Mouse (Mus musculus) heart, embryonic 15.5 days (tissue): ENCODE results near the gene Htr1f. TPM values are rescaled to one million over a fixed set of nuclear protein-coding genes. Genes with fewer than 3 reads are reported as not detected.

Experiments used
- ATAC-seq: fragments of 200-750 bp; cut with Nextera tagmentation; replicated peaks from 2 replicates; pipeline ENCODE4 v1.8.0; 2017; ENCODE audit warnings: low read depth, moderate TSS enrichment; ENCODE audit not compliant: insufficient number of reproducible peaks, insufficient read depth, low FRiP score
- H3K27ac ChIP-seq: fragments of 300-500 bp; sonication (generic); 2 replicates; pipeline ENCODE4 v1.5.1; 2015; ENCODE audit warnings: mild to moderate bottlenecking, inconsistent platforms
- H3K27me3 ChIP-seq: fragments of 300-500 bp; sonication (generic); 2 replicates; pipeline ENCODE4 v1.6.1; 2015; ENCODE audit warnings: inconsistent platforms
- H3K36me3 ChIP-seq: fragments of 300-500 bp; sonication (generic); 2 replicates; pipeline ENCODE4 v1.6.1; 2015; ENCODE audit warnings: mild to moderate bottlenecking, inconsistent platforms
- H3K4me1 ChIP-seq: fragments of 300-500 bp; sonication (generic); replicated peaks from 2 replicates; pipeline ENCODE4 v1.6.1; 2015; ENCODE audit warnings: inconsistent platforms
- H3K4me2 ChIP-seq: fragments of 300-500 bp; sonication (generic); 2 replicates; pipeline ENCODE4 v1.6.1; 2015; ENCODE audit warnings: inconsistent platforms, mild to moderate bottlenecking, moderate library complexity
- H3K4me3 ChIP-seq: fragments of 300-500 bp; sonication (generic); 2 replicates; pipeline ENCODE4 v1.5.1; 2015; ENCODE audit warnings: mild to moderate bottlenecking, inconsistent platforms
- H3K9ac ChIP-seq: fragments of 300-500 bp; sonication (generic); 2 replicates; pipeline ENCODE4 v1.6.1; 2015; ENCODE audit warnings: mild to moderate bottlenecking, inconsistent platforms
- H3K9me3 ChIP-seq: fragments of 300-500 bp; sonication (generic); replicated peaks from 2 replicates; pipeline ENCODE4 v1.6.1; 2016; ENCODE audit warnings: inconsistent platforms
- WGBS: fragments of 180-500 bp; shearing (Covaris S2); methylation state at CpG from one replicate; pipeline ENCODE4 v1.1.7; 2015; ENCODE audit warnings: mixed read lengths; 5-methylcytosine and 5-hydroxymethylcytosine counted together
- polyA plus RNA-seq: library from polyadenylated mRNA; unstranded; fragments of >200 nt; fragmentation: Nextera tagmentation; extraction: Ambion mirVana; gene quantifications from 2 replicates; pipeline ENCODE4 v1.2.1, GENCODE M21; 2015

Gene Htr1f
- polyA plus RNA-seq, 1 experiment from 2014 or later, result not detected

DNA sequence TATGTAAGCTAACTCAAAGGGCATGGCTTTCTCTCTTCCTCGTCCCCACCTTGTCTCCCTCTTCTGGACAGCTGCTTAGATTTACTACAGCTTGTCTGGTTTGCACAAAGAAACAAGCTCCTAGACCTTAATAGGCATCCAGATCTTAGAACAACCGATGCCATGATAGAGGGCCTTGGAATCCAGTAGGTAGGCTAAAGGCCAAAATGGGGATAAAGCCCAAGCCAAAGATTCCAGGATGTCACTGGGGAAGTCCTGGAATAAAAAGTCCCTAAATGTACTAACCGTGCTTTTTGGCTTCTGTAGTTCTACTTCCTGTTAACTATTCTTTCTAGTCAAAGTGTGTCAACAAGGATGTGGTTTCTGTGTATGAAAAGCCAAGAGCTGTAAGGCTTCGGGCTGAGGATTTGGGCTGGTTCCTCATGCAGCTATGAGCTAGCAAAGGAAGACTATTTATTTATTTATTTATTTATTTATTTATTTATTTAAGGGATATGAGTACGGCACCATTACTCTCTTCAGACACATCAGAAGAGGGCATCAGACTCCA lies 163.9 kb downstream of the Htr1f start:
- Histone ChIP-seq H3K27ac (no peak overlapping the region), H3K4me1 (no peaks in the 10 kb centered on the region), H3K9me3 (no peaks in the 10 kb centered on the region), H3K9ac (no peak overlapping the region), H3K4me3 (no peak overlapping the region), H3K36me3 (no peaks in the 10 kb centered on the region), H3K4me2 (no peak overlapping the region), H3K27me3 (no peaks in the 10 kb centered on the region)
- WGBS, result 71% methylated on average over 5 of the region's 5 CpGs
- no peak for ATAC-seq

DNA sequence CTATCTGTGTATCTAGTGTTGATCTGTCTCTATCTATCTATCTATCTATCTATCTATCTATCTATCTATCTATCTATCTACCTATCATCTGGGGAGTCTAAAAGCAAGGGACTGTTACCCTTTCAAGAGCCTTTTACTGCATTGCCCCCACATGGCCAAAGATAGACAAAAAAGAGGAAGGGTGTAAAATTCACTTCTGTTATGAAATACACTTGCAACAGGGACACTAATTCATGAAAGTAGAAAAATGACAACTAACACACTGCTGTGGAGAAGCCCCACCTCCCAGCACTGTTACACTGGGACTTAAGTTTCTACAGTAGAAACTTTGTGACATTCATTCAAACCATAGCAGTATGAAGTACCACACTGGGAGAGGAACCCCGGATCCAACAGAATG lies 170.9 kb downstream of the Htr1f start:
- no peak for ATAC-seq
- H3K36me3 ChIP-seq, result no peaks in the 10 kb centered on the region
- H3K9ac ChIP-seq, result no peak overlapping the region
- H3K4me1 ChIP-seq, result no peaks in the 10 kb centered on the region
- H3K27ac ChIP-seq, result no peak overlapping the region
- H3K4me2 ChIP-seq, result no peak overlapping the region
- 93% methylated on average over 1 of the region's 1 CpGs for WGBS
- H3K27me3 ChIP-seq, result no peaks in the 10 kb centered on the region
- no peaks in the 10 kb centered on the region for H3K9me3 ChIP-seq
- H3K4me3 ChIP-seq, result no peak overlapping the region

DNA sequence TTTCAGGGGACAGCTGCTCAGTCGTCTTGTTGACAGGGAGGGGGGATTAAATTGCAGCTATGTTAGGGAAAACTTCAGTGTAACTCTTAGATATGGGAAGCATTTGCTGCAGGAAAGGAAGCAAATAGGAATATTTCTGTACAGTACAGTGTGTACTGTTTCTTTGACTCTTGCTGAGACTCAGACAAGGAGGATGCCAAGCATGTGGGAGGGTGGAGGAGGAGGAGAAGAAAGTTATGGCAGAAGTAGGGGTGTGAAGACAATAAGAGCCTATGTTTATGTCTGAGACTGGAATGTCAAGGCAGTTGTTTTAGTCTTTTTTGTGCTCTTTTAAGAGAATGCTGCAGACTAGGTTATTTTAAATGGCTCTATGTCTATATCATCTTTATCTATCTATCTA lies 171.6 kb downstream of the Htr1f start:
- no peaks in the 10 kb centered on the region for H3K4me1 ChIP-seq
- no peak overlapping the region for H3K4me2 ChIP-seq
- no peak overlapping the region for H3K4me3 ChIP-seq
- H3K27ac ChIP-seq, result no peak overlapping the region
- ATAC-seq, result no peak
- no peaks in the 10 kb centered on the region for H3K36me3 ChIP-seq
- 49% methylated on average over 1 of the region's 1 CpGs for WGBS
- no peaks in the 10 kb centered on the region for H3K9me3 ChIP-seq
- H3K27me3 ChIP-seq, result no peaks in the 10 kb centered on the region
- no peak overlapping the region for H3K9ac ChIP-seq

DNA sequence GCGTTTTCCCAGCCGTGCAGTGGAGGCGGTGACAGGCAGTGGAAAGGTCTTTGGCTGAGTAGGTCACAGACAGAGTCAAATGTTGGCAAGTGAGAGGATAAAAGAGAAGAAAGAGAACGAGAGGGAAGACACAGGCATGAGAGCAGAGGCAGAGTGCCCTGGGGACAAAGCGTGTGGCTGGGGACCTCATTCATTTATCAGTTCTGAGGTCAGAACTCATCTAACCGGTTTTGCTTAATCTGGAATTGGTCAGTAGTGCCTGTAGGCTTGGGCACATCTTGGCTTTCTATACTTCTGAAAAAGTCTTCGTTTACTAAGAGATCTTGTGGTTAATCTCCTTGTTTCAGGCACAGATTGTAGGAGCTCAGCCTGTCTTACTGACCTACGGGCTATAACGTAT lies 182.2 kb downstream of the Htr1f start:
- Histone ChIP-seq H3K4me1 (peaks cover 5% of the 10 kb centered on the region), H3K27me3 (no peaks in the 10 kb centered on the region), H3K36me3 (no peaks in the 10 kb centered on the region), H3K4me2 (no peak overlapping the region), H3K9ac (no peak overlapping the region), H3K9me3 (no peaks in the 10 kb centered on the region), H3K4me3 (no peak overlapping the region), H3K27ac (no peak overlapping the region)
- no peak for ATAC-seq
- 32% methylated on average over 9 of the region's 9 CpGs for WGBS

DNA sequence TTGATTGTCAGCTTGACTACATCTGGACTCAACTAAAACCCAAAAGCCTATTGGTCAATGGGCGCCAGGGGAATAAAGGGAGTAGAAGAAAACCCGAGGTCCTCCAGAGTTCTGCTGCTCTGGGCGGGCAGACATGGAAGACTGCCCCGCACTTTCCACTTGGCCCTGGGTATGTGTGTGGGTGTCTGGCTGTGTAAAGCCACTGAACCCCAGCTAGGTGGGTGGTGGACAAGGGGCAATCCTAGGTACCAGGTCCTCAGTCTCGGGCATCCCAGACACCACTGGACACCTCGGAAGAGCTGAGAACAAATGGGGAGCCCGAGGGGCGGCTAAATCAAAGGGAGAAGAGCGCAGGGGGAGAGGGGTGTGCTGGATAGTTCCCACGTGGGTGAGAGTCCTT lies 196.9 kb downstream of the Htr1f start:
- Histone ChIP-seq H3K4me3 (no peak overlapping the region), H3K36me3 (no peaks in the 10 kb centered on the region), H3K27ac (no peak overlapping the region), H3K9ac (no peak overlapping the region), H3K27me3 (no peaks in the 10 kb centered on the region), H3K4me2 (no peak overlapping the region), H3K4me1 (no peaks in the 10 kb centered on the region), H3K9me3 (no peaks in the 10 kb centered on the region)
- ATAC-seq, result no peak
- WGBS, result 72% methylated on average over 10 of the region's 10 CpGs

DNA sequence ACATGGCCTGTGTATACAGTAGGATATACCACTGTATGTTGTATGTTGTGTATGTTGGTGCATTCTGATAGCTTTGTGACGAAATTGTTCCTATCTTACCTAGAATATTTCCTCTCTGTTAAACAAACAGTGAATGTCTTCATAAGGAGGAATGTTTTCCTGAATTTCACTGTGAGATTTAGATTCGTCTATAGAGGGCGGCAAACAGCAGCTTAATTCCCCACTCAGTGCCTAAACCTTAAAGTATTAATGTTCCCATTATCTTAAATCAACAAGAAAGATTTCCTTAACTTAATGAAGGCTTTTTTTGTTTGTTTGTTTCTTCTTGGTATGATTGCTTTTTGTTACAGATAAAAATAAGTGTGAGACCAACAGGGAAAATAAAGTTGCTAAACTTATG lies 198.5 kb downstream of the Htr1f start:
- WGBS, result 22% methylated on average over 3 of the region's 3 CpGs
- no peaks in the 10 kb centered on the region for H3K9me3 ChIP-seq
- no peaks in the 10 kb centered on the region for H3K27me3 ChIP-seq
- no peaks in the 10 kb centered on the region for H3K4me1 ChIP-seq
- no peak overlapping the region for H3K4me2 ChIP-seq
- no peaks in the 10 kb centered on the region for H3K36me3 ChIP-seq
- H3K4me3 ChIP-seq, result no peak overlapping the region
- no peak overlapping the region for H3K9ac ChIP-seq
- no peak overlapping the region for H3K27ac ChIP-seq
- ATAC-seq, result no peak

DNA sequence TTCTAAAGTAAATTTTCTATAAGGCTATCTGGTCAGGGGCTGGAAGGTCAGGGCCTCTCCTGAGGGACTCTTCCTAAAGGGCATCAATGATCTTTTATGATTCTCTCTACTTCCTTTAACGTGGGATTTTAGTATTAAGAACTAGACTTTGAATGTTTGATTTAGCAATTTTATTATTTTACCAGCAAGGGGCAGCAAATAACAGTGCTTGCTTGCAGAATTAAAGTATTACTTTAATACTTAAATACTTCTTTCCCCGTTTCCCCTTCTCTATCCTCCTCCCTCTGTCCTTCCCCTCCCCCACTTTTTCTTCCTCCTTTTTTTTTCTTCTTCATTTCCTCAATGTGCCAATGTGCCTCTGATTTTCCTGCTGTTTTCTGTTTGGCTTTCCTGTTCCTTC lies 202.3 kb downstream of the Htr1f start:
- Histone ChIP-seq H3K4me2 (no peak overlapping the region), H3K27ac (no peak overlapping the region), H3K9ac (no peak overlapping the region), H3K9me3 (no peaks in the 10 kb centered on the region), H3K36me3 (no peaks in the 10 kb centered on the region), H3K27me3 (no peaks in the 10 kb centered on the region), H3K4me3 (no peak overlapping the region), H3K4me1 (no peaks in the 10 kb centered on the region)
- 35% methylated on average over 2 of the region's 2 CpGs for WGBS
- ATAC-seq, result no peak

DNA sequence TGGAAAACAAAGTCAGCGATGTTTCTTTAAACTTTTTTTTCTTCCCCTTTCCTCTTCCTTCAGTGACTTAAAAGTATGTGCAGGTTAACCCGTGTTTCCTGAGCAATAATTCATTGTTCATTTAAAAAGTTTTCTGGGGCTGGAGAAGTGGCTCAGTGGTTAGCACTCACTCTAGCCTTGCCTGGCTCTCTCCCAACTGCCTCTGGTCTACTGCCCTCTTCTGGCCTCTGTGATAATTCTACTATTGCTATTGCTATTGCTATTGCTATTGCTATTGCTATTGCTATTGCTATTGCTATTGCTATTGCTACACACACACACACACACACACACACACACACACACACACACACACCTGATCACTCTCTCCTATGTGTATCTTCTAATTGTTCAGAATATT lies 206.6 kb downstream of the Htr1f start:
- Histone ChIP-seq H3K36me3 (no peaks in the 10 kb centered on the region), H3K9me3 (no peaks in the 10 kb centered on the region), H3K4me1 (no peaks in the 10 kb centered on the region), H3K27ac (no peak overlapping the region), H3K27me3 (no peaks in the 10 kb centered on the region), H3K9ac (no peak overlapping the region), H3K4me2 (no peak overlapping the region), H3K4me3 (no peak overlapping the region)
- 63% methylated on average over 2 of the region's 2 CpGs for WGBS
- no peak for ATAC-seq

DNA sequence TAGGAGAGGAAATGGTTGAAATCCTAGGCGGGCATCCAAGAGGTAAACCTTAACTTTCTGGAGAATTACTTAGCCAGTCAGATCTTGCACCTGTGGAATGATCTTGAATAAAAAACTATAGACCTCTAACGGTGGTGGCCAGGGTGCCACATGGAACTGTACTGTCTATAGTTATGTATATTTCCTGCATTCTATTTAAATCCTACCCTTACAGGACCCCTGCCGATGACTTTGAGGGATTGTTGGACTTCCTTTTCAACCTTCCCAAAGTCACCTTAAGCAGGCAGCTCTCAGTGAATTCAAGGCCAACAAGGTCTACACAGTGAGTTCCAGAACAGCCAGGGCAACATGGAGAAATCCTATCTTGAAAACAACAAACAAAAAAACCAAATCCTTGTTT lies 216.2 kb downstream of the Htr1f start:
- H3K4me1 ChIP-seq, result peaks cover 2% of the 10 kb centered on the region
- H3K36me3 ChIP-seq, result no peaks in the 10 kb centered on the region
- H3K9ac ChIP-seq, result no peak overlapping the region
- no peaks in the 10 kb centered on the region for H3K27me3 ChIP-seq
- H3K27ac ChIP-seq, result no peak overlapping the region
- no peak overlapping the region for H3K4me3 ChIP-seq
- ATAC-seq, result no peak
- 88% methylated on average over 3 of the region's 3 CpGs for WGBS
- no peak overlapping the region for H3K4me2 ChIP-seq
- H3K9me3 ChIP-seq, result 0 out of 2 replicates have a peak, but pooled peaks cover 4% of the 10 kb centered on the region

DNA sequence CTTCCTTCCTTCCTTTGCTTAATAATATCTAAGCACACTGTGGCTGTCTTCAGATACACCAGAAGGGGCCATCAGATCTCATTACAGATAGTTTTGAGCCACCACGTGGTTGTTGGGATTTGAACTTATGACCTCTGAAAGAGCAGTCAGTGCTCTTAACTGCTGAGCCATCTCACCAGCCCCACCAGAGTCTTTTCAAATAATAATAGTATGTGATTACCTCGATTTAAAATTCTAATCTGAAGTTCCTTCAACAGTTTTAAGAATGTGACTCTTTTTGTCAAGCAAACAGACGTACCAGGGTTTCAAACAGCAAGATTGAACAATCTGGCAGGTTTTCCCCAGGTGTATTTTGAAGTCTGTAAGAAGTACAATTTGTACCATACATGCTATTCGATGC lies 220.1 kb downstream of the Htr1f start:
- ATAC-seq, result no peak
- no peak overlapping the region for H3K27ac ChIP-seq
- no peak overlapping the region for H3K9ac ChIP-seq
- WGBS, result 50% methylated on average over 4 of the region's 4 CpGs
- H3K4me1 ChIP-seq, result peaks cover 10% of the 10 kb centered on the region
- H3K36me3 ChIP-seq, result no peaks in the 10 kb centered on the region
- H3K27me3 ChIP-seq, result no peaks in the 10 kb centered on the region
- no peak overlapping the region for H3K4me3 ChIP-seq
- 0 out of 2 replicates have a peak, but pooled peaks cover 4% of the 10 kb centered on the region for H3K9me3 ChIP-seq
- no peak overlapping the region for H3K4me2 ChIP-seq

DNA sequence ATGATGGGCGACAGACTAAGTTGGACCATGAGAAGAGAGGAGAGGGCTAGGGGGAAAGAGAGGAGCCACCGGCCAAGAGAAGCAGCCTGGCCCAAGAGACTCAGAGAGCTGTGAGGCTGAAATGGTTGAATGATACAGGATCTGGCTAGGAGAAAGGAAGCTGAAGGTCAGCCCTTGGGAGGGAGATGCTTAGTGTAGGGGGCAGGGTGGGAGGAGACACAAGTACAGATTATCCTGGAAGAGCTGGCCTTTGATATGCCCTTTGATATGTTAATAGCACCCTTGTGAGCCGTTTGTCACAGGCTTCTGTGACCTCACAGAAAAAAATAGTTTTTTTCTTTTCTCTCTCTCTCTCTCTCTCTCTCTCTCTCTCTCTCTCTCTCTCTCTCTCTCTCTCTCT lies 220.5 kb downstream of the Htr1f start:
- Histone ChIP-seq H3K36me3 (no peaks in the 10 kb centered on the region), H3K27ac (no peak overlapping the region), H3K4me3 (no peak overlapping the region), H3K27me3 (no peaks in the 10 kb centered on the region), H3K4me1 (peaks cover 10% of the 10 kb centered on the region), H3K9me3 (0 out of 2 replicates have a peak, but pooled peaks cover 4% of the 10 kb centered on the region), H3K9ac (no peak overlapping the region), H3K4me2 (no peak overlapping the region)
- no peak for ATAC-seq
- WGBS, result 36% methylated on average over 3 of the region's 3 CpGs

DNA sequence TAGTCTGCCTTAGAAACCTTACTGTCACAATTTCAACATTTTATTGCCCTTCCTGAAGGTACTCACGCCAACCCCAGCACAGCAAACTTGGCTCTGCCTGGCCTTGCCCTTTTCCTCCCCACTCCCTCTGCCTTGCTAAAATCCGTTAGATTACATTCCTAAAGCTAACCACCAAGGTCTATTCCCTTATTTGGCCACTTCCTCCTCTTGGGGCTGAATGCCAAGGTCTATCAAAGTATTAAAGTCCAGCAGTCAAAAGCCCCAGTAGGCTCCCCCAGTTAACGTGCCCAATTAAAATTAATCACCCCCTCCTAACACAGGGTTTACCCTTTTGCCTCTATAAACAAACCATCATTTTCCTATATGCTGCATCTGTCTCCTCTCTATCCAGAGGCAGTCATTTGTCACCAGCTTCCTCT lies 221.2 kb downstream of the Htr1f start:
- H3K4me1 ChIP-seq, result peaks cover 10% of the 10 kb centered on the region
- H3K27ac ChIP-seq, result no peak overlapping the region
- peak overlapping the region; percentile 18; the same call in 1 of the 2 replicates for H3K4me2 ChIP-seq
- 0 out of 2 replicates have a peak, but pooled peaks have one; percentile 22 for ATAC-seq
- no peak overlapping the region for H3K4me3 ChIP-seq
- H3K27me3 ChIP-seq, result no peaks in the 10 kb centered on the region
- H3K9me3 ChIP-seq, result 0 out of 2 replicates have a peak, but pooled peaks cover 4% of the 10 kb centered on the region
- no peaks in the 10 kb centered on the region for H3K36me3 ChIP-seq
- no peak overlapping the region for H3K9ac ChIP-seq
- 6% methylated on average over 3 of the region's 3 CpGs for WGBS
